Mouse (Mus musculus): ENCODE measurements at regions not wholly inside any gene's neighbourhood (a gene's known extent, or its start where the extent isn't known, plus 50 kb on each side); places are given as distances from the start of the nearest gene placed in this dataset.
"Not testable (repeated sequence)": the region's sequence is repeated elsewhere in the genome, so short reads cannot be mapped to it uniquely, and the experiment has no call there.

GRCm38 (mm10) chr1:161657511-161657910 lies 130.8 kb downstream of the Fasl start:
- no peak for ATAC-seq (ENCODE audit: extremely low read depth, insufficient number of reproducible peaks, low FRiP score, poor library complexity, severe bottlenecking)

- ATAC-seq (ENCODE audit: extremely low read depth, insufficient number of reproducible peaks, low FRiP score, poor library complexity, severe bottlenecking): no peak
Measured at GRCm38 (mm10) chr1:161649387-161649786, 138.9 kb downstream of the Fasl start.

- no peak for ATAC-seq (ENCODE audit: extremely low read depth, insufficient number of reproducible peaks, low FRiP score, poor library complexity, severe bottlenecking)
Measured at GRCm38 (mm10) chr1:161632098-161632497, 137.6 kb downstream of the Tnfsf18 start.

GRCm38 (mm10) chr1:161621291-161621690 lies 126.8 kb downstream of the Tnfsf18 start:
- no peak for ATAC-seq (ENCODE audit: extremely low read depth, insufficient number of reproducible peaks, low FRiP score, poor library complexity, severe bottlenecking)

- not testable (repeated sequence) for ATAC-seq (ENCODE audit: extremely low read depth, insufficient number of reproducible peaks, low FRiP score, poor library complexity, severe bottlenecking)
Measured at GRCm38 (mm10) chr1:161614091-161614490, 119.6 kb downstream of the Tnfsf18 start.

GRCm38 (mm10) chr1:161613658-161614057 lies 119.2 kb downstream of the Tnfsf18 start:
- not testable (repeated sequence) for ATAC-seq (ENCODE audit: extremely low read depth, insufficient number of reproducible peaks, low FRiP score, poor library complexity, severe bottlenecking)

- ATAC-seq (ENCODE audit: extremely low read depth, insufficient number of reproducible peaks, low FRiP score, poor library complexity, severe bottlenecking): no peak
Measured at GRCm38 (mm10) chr1:161607446-161607845, 113.0 kb downstream of the Tnfsf18 start.

GRCm38 (mm10) chr1:161602150-161602549 lies 107.7 kb downstream of the Tnfsf18 start:
- no peak for ATAC-seq (ENCODE audit: extremely low read depth, insufficient number of reproducible peaks, low FRiP score, poor library complexity, severe bottlenecking)

- no peak for ATAC-seq (ENCODE audit: extremely low read depth, insufficient number of reproducible peaks, low FRiP score, poor library complexity, severe bottlenecking)
Measured at GRCm38 (mm10) chr1:161601167-161601566, 106.7 kb downstream of the Tnfsf18 start.

- no peak for ATAC-seq (ENCODE audit: extremely low read depth, insufficient number of reproducible peaks, low FRiP score, poor library complexity, severe bottlenecking)
Measured at GRCm38 (mm10) chr1:161598167-161598566, 103.7 kb downstream of the Tnfsf18 start.

- no peak for ATAC-seq (ENCODE audit: extremely low read depth, insufficient number of reproducible peaks, low FRiP score, poor library complexity, severe bottlenecking)
Measured at GRCm38 (mm10) chr1:161576530-161576929, 82.1 kb downstream of the Tnfsf18 start.

- ATAC-seq (ENCODE audit: extremely low read depth, insufficient number of reproducible peaks, low FRiP score, poor library complexity, severe bottlenecking): no peak
Measured at GRCm38 (mm10) chr1:161575939-161576338, 81.5 kb downstream of the Tnfsf18 start.

GRCm38 (mm10) chr1:161575171-161575570 lies 80.7 kb downstream of the Tnfsf18 start:
- ATAC-seq (ENCODE audit: extremely low read depth, insufficient number of reproducible peaks, low FRiP score, poor library complexity, severe bottlenecking): no peak

- no peak for ATAC-seq (ENCODE audit: extremely low read depth, insufficient number of reproducible peaks, low FRiP score, poor library complexity, severe bottlenecking)
Measured at GRCm38 (mm10) chr1:161570762-161571161, 76.3 kb downstream of the Tnfsf18 start.

GRCm38 (mm10) chr1:161567826-161568225 lies 73.4 kb downstream of the Tnfsf18 start:
- no peak for ATAC-seq (ENCODE audit: extremely low read depth, insufficient number of reproducible peaks, low FRiP score, poor library complexity, severe bottlenecking)

GRCm38 (mm10) chr1:161560368-161560767 lies 65.9 kb downstream of the Tnfsf18 start:
- ATAC-seq (ENCODE audit: extremely low read depth, insufficient number of reproducible peaks, low FRiP score, poor library complexity, severe bottlenecking): no peak
